Mouse (Mus musculus): Measurements from ENCODE around the gene Rnf103. TPM values are rescaled to one million over a fixed set of nuclear protein-coding genes. Genes with fewer than 3 reads are reported as not detected.

Gene Rnf103
- polyA plus RNA-seq, 1 experiment from 2014 or later = 22.1 TPM

GRCm38 (mm10) chr6:71486226-71486625, 7.5 kb upstream of the Rnf103 start:
- Histone ChIP-seq H3K4me1 (replicated peaks; ENCODE audit: control insufficient read depth, insufficient read depth, low read length) (no peaks in the 10 kb centered on the region), H3K36me3 (ENCODE audit: control insufficient read depth, insufficient read depth) (no peaks in the 10 kb centered on the region), H3K4me3 (replicated peaks; ENCODE audit: low read length) (no peak overlapping the region), H3K9me3 (ENCODE audit: control insufficient read depth, low read length) (peaks cover 3% of the 10 kb centered on the region; the same call in 1 of the 2 replicates), H3K27ac (ENCODE audit: low read length) (no peak overlapping the region), H3K27me3 (replicated peaks; ENCODE audit: control insufficient read depth, insufficient read depth, low read length) (no peaks in the 10 kb centered on the region), H3K9ac (replicated peaks; ENCODE audit: low read depth, low read length) (no peak overlapping the region), H3K4me2 (ENCODE audit: low read length) (no peak overlapping the region)
- ATAC-seq = no peak
- WGBS = 82% methylated on average over 2 of the region's 2 CpGs

DNA sequence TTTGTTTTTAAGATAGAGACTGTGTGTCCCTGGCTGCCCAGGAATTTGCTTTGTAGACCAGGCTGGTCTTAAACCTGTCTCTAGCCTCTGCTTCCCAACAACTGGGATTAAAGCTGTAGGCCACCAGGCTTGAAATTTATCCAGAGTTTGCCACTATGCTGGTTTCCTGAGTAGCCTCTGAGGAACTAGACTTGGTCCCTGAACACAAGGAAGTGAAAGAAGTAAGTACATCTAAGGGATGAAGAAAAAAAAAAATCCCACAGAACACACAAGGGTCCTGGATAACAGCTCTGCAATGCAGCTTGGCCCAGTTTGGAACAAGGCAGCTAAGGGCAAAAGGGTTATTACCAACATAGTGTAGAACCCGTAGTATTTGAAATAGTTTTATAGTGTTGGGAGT, 6.8 kb upstream of the Rnf103 start:
- Histone ChIP-seq H3K36me3 (ENCODE audit: control insufficient read depth, insufficient read depth) (no peaks in the 10 kb centered on the region), H3K9me3 (ENCODE audit: control insufficient read depth, low read length) (no peaks in the 10 kb centered on the region), H3K4me2 (ENCODE audit: low read length) (no peak overlapping the region), H3K9ac (replicated peaks; ENCODE audit: low read depth, low read length) (no peak overlapping the region), H3K27ac (ENCODE audit: low read length) (no peak overlapping the region), H3K4me3 (replicated peaks; ENCODE audit: low read length) (no peak overlapping the region), H3K4me1 (replicated peaks; ENCODE audit: control insufficient read depth, insufficient read depth, low read length) (no peaks in the 10 kb centered on the region), H3K27me3 (replicated peaks; ENCODE audit: control insufficient read depth, insufficient read depth, low read length) (no peaks in the 10 kb centered on the region)
- 91% methylated on average over 1 of the region's 1 CpGs for WGBS
- no peak for ATAC-seq

DNA sequence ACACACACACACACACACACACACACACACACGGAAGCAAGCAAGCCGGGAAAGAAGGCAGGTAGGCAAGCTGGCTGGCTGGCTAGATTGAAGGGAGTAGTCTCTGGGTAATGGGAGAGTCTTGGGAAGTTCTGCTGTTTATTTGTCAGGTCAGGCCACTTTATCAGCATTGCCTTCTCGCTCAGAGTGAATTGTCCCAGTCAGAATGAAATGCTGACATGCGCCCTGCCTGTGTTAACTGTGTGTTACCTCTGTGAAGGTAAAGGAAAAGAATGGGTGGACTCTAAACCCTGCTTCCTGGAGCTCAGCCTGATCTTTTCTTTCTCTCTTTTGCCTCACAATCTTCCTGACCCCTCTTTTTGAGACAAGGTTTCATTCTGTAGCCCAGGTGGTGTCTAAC, 5.7 kb upstream of the Rnf103 start:
- Histone ChIP-seq H3K27me3 (replicated peaks; ENCODE audit: control insufficient read depth, insufficient read depth, low read length) (no peaks in the 10 kb centered on the region), H3K36me3 (ENCODE audit: control insufficient read depth, insufficient read depth) (no peaks in the 10 kb centered on the region), H3K9me3 (ENCODE audit: control insufficient read depth, low read length) (no peaks in the 10 kb centered on the region), H3K4me1 (replicated peaks; ENCODE audit: control insufficient read depth, insufficient read depth, low read length) (0 out of 2 replicates have a peak, but pooled peaks cover 2% of the 10 kb centered on the region), H3K9ac (replicated peaks; ENCODE audit: low read depth, low read length) (no peak overlapping the region), H3K4me2 (ENCODE audit: low read length) (no peak overlapping the region), H3K27ac (ENCODE audit: low read length) (no peak overlapping the region), H3K4me3 (replicated peaks; ENCODE audit: low read length) (no peak overlapping the region)
- no peak for ATAC-seq
- 43% methylated on average over 4 of the region's 4 CpGs for WGBS

- ATAC-seq = no peak
- H3K36me3 ChIP-seq (ENCODE audit: control insufficient read depth, insufficient read depth) = no peaks in the 10 kb centered on the region
- H3K9me3 ChIP-seq (ENCODE audit: control insufficient read depth, low read length) = no peaks in the 10 kb centered on the region
- 61% methylated on average over 4 of the region's 4 CpGs for WGBS
- no peak overlapping the region for H3K9ac ChIP-seq (replicated peaks; ENCODE audit: low read depth, low read length)
- H3K4me3 ChIP-seq (replicated peaks; ENCODE audit: low read length) = no peak overlapping the region
- peaks cover 13% of the 10 kb centered on the region for H3K4me1 ChIP-seq (replicated peaks; ENCODE audit: control insufficient read depth, insufficient read depth, low read length)
- no peak overlapping the region for H3K27ac ChIP-seq (ENCODE audit: low read length)
- H3K4me2 ChIP-seq (ENCODE audit: low read length) = no peak overlapping the region
- no peaks in the 10 kb centered on the region for H3K27me3 ChIP-seq (replicated peaks; ENCODE audit: control insufficient read depth, insufficient read depth, low read length)
Observed at GRCm38 (mm10) chr6:71492136-71492535, 1.6 kb upstream of the Rnf103 start.

DNA sequence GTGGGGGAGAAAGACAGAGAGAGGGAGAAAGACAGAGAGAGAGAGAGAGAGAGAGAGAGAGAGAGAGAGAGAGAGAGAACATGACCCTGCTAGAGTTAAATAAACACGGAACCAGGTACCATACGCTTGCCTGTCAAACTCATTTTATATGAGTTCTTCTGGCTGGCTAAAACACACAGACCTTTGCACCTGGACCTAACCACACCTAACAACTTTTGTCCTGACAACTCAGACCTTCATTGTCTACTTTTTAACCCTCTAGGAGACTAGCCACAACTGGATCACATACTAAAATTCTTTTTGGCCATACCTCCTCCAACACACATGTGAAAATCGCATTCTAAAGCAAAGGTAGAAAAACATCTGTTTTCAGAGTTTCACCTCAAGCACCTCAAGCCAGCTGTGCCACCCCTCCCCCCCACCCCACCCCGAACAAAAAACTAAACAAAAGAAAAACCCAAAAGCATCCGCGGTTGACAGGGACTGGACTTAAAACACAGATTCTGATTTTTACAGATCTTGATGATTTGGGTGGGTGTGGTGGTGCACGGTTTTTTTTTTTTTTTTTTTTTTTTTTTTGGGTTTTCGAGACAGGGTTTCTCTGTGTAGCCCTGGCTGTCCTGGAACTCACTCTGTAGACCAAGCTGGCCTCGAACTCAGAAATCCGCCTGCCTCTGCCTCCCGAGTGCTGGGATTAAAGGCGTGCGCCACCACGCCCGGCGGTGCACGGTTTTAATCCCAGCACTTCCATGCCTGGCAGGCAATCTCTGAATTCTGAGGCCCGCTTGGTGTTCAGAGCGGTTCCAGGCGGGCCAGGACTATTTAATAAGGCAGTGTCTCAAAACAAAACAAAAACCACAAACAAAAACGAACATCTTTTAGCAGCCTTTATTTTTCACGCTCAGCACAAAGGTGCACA, 679 bp upstream of the Rnf103 start:
- Histone ChIP-seq H3K4me1 (replicated peaks; ENCODE audit: control insufficient read depth, insufficient read depth, low read length) (peaks cover 13% of the 10 kb centered on the region), H3K27me3 (replicated peaks; ENCODE audit: control insufficient read depth, insufficient read depth, low read length) (no peaks in the 10 kb centered on the region), H3K4me2 (ENCODE audit: low read length) (peak overlapping the region; percentile 68), H3K27ac (ENCODE audit: low read length) (peak overlapping the region; percentile 99), H3K9me3 (ENCODE audit: control insufficient read depth, low read length) (no peaks in the 10 kb centered on the region), H3K4me3 (replicated peaks; ENCODE audit: low read length) (peak overlapping the region; percentile 95), H3K36me3 (ENCODE audit: control insufficient read depth, insufficient read depth) (no peaks in the 10 kb centered on the region), H3K9ac (replicated peaks; ENCODE audit: low read depth, low read length) (peak overlapping the region; percentile 100)
- ATAC-seq = no peak; the same call in 1 of the 2 replicates
- 26% methylated on average over 19 of the region's 22 CpGs for WGBS

- H3K4me3 ChIP-seq (replicated peaks; ENCODE audit: low read length) = peak overlapping the region; percentile 95
- peak overlapping the region; percentile 100 for H3K9ac ChIP-seq (replicated peaks; ENCODE audit: low read depth, low read length)
- peaks cover 13% of the 10 kb centered on the region for H3K4me1 ChIP-seq (replicated peaks; ENCODE audit: control insufficient read depth, insufficient read depth, low read length)
- H3K9me3 ChIP-seq (ENCODE audit: control insufficient read depth, low read length) = no peaks in the 10 kb centered on the region
- peak; percentile 24 for ATAC-seq
- no peaks in the 10 kb centered on the region for H3K36me3 ChIP-seq (ENCODE audit: control insufficient read depth, insufficient read depth)
- H3K4me2 ChIP-seq (ENCODE audit: low read length) = peak overlapping the region; percentile 68
- H3K27me3 ChIP-seq (replicated peaks; ENCODE audit: control insufficient read depth, insufficient read depth, low read length) = no peaks in the 10 kb centered on the region
- peak overlapping the region; percentile 99 for H3K27ac ChIP-seq (ENCODE audit: low read length)
- WGBS = under 1% methylated on average over 40 of the region's 46 CpGs
Observed at GRCm38 (mm10) chr6:71494341-71495020, 787 bp downstream of the Rnf103 start.

DNA sequence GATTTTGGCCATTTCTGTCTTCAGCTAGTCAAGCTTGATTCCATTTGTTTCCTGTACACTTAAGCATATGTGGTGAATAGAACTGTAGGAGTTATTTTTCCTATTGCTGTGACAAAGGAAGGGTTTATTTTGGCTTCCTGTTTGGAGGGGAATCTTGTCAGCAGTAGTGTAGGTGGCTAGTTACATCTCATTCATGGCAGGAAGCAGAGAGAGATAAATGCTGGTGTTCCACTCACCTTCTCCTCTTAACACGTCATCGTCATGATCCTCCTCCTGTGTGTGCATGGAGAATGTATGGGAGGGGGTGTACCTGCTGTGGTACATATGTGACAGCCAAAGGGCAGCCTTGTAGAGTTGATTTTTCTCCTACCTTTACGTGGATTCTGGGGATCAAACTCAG, 6.9 kb downstream of the Rnf103 start:
- H3K4me3 ChIP-seq (replicated peaks; ENCODE audit: low read length) = no peak overlapping the region
- no peaks in the 10 kb centered on the region for H3K27me3 ChIP-seq (replicated peaks; ENCODE audit: control insufficient read depth, insufficient read depth, low read length)
- H3K9me3 ChIP-seq (ENCODE audit: control insufficient read depth, low read length) = no peaks in the 10 kb centered on the region
- WGBS = 93% methylated on average over 3 of the region's 3 CpGs
- H3K4me2 ChIP-seq (ENCODE audit: low read length) = no peak overlapping the region
- no peak for ATAC-seq
- H3K36me3 ChIP-seq (ENCODE audit: control insufficient read depth, insufficient read depth) = peaks cover 10% of the 10 kb centered on the region; the same call in 1 of the 2 replicates
- H3K4me1 ChIP-seq (replicated peaks; ENCODE audit: control insufficient read depth, insufficient read depth, low read length) = peaks cover 11% of the 10 kb centered on the region
- H3K9ac ChIP-seq (replicated peaks; ENCODE audit: low read depth, low read length) = no peak overlapping the region
- no peak overlapping the region for H3K27ac ChIP-seq (ENCODE audit: low read length)

- WGBS = 41% methylated on average over 4 of the region's 4 CpGs
- Histone ChIP-seq H3K27ac (ENCODE audit: low read length) (no peak overlapping the region), H3K27me3 (replicated peaks; ENCODE audit: control insufficient read depth, insufficient read depth, low read length) (no peaks in the 10 kb centered on the region), H3K4me3 (replicated peaks; ENCODE audit: low read length) (no peak overlapping the region), H3K4me2 (ENCODE audit: low read length) (no peak overlapping the region), H3K9ac (replicated peaks; ENCODE audit: low read depth, low read length) (no peak overlapping the region), H3K9me3 (ENCODE audit: control insufficient read depth, low read length) (no peaks in the 10 kb centered on the region), H3K36me3 (ENCODE audit: control insufficient read depth, insufficient read depth) (peaks cover 14% of the 10 kb centered on the region), H3K4me1 (replicated peaks; ENCODE audit: control insufficient read depth, insufficient read depth, low read length) (0 out of 2 replicates have a peak, but pooled peaks cover 2% of the 10 kb centered on the region)
- ATAC-seq = peak; percentile 18; the same call in 1 of the 2 replicates
Observed at GRCm38 (mm10) chr6:71503001-71503400, 9.3 kb downstream of the Rnf103 start.

DNA sequence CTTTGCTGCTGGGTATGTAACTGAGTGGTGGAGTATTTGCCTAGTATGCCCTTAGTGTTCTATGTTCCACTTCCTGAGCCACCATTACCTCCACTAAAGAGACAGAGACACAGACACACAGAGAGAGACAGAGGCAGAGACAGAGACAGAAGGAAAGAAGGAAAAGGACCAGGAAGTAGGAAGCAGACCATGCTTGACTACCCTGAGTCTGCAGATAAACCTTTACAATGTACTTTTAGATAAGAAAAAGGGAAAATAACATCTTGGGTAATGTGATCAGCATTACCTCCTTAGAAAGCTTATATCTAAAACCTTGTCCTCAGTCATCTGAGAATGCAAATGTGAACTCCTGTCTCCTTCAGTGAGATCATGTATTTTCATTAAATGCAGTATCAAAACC, 10.0 kb downstream of the Rnf103 start:
- Histone ChIP-seq H3K9me3 (ENCODE audit: control insufficient read depth, low read length) (no peaks in the 10 kb centered on the region), H3K4me3 (replicated peaks; ENCODE audit: low read length) (no peak overlapping the region), H3K27ac (ENCODE audit: low read length) (no peak overlapping the region), H3K4me2 (ENCODE audit: low read length) (no peak overlapping the region), H3K9ac (replicated peaks; ENCODE audit: low read depth, low read length) (no peak overlapping the region), H3K36me3 (ENCODE audit: control insufficient read depth, insufficient read depth) (peaks cover 16% of the 10 kb centered on the region), H3K4me1 (replicated peaks; ENCODE audit: control insufficient read depth, insufficient read depth, low read length) (0 out of 2 replicates have a peak, but pooled peaks cover 2% of the 10 kb centered on the region), H3K27me3 (replicated peaks; ENCODE audit: control insufficient read depth, insufficient read depth, low read length) (no peaks in the 10 kb centered on the region)
- no peak for ATAC-seq
